Mouse (Mus musculus): ENCODE measurements around the gene Tmem212.

Tmem212 gene

GRCm38 (mm10) chr3:27898178-27898577, 2.0 kb upstream of the Tmem212 start:
- DNase-seq = no peak

GRCm38 (mm10) chr3:27886578-27886977, 9.6 kb downstream of the Tmem212 start:
- DNase-seq = no peak

GRCm38 (mm10) chr3:27885585-27885984, 10.6 kb downstream of the Tmem212 start:
- no peak for DNase-seq

GRCm38 (mm10) chr3:27881897-27882835, 14.0 kb downstream of the Tmem212 start:
- no peak for DNase-seq

- no peak for DNase-seq
Measured at GRCm38 (mm10) chr3:27878854-27879610, 17.1 kb downstream of the Tmem212 start.

- DNase-seq = no peak
Measured at GRCm38 (mm10) chr3:27873268-27874073, 22.7 kb downstream of the Tmem212 start.

GRCm38 (mm10) chr3:27872429-27872828, 23.7 kb downstream of the Tmem212 start:
- no peak for DNase-seq

GRCm38 (mm10) chr3:27871891-27872290, 24.3 kb downstream of the Tmem212 start:
- no peak for DNase-seq

- no peak for DNase-seq
Measured at GRCm38 (mm10) chr3:27871371-27871770, 24.8 kb downstream of the Tmem212 start.

GRCm38 (mm10) chr3:27868681-27869080, 27.5 kb downstream of the Tmem212 start:
- DNase-seq = no peak

GRCm38 (mm10) chr3:27867731-27868130, 28.4 kb downstream of the Tmem212 start:
- DNase-seq = no peak

GRCm38 (mm10) chr3:27862821-27863740, 33.1 kb downstream of the Tmem212 start:
- peak; percentile 5 for DNase-seq

GRCm38 (mm10) chr3:27861601-27862000, 34.6 kb downstream of the Tmem212 start:
- DNase-seq = peak; percentile 2

GRCm38 (mm10) chr3:27861086-27861485, 35.1 kb downstream of the Tmem212 start:
- DNase-seq = no peak

GRCm38 (mm10) chr3:27859161-27859561, 37.0 kb downstream of the Tmem212 start:
- DNase-seq = no peak

GRCm38 (mm10) chr3:27858441-27859115, 37.6 kb downstream of the Tmem212 start:
- no peak for DNase-seq

GRCm38 (mm10) chr3:27856288-27856687, 39.9 kb downstream of the Tmem212 start:
- no peak for DNase-seq

GRCm38 (mm10) chr3:27854431-27855180, 41.6 kb downstream of the Tmem212 start:
- DNase-seq = no peak

- no peak for DNase-seq
Measured at GRCm38 (mm10) chr3:27843266-27843665, 52.9 kb downstream of the Tmem212 start.

GRCm38 (mm10) chr3:27842856-27843255, 53.3 kb downstream of the Tmem212 start:
- DNase-seq = no peak
